Mouse (Mus musculus) kidney, postnatal 0 days (tissue): ENCODE results near the gene Cnot6l. TPM values are rescaled to one million over a fixed set of nuclear protein-coding genes. Genes with fewer than 3 reads are reported as not detected.

Experiments
- ATAC-seq: fragments of 200-750 bp; cut with Nextera tagmentation; replicated peaks from 2 replicates; pipeline ENCODE4 v1.8.0; 2017; ENCODE audit warnings: low read depth, moderate number of reproducible peaks, moderate TSS enrichment, moderate library complexity; ENCODE audit not compliant: low FRiP score
- DNase-seq: peaks from one replicate; pipeline ENCODE4 v3.0.0-alpha.2; 2016; ENCODE audit warnings: low spot score
- H3K27ac ChIP-seq: fragments of 300-500 bp; sonication (generic); 2 replicates; pipeline ENCODE4 v1.5.1; 2014; ENCODE audit warnings: mild to moderate bottlenecking
- H3K27me3 ChIP-seq: fragments of 300-500 bp; sonication (generic); 2 replicates; pipeline ENCODE4 v1.6.1; 2014; ENCODE audit warnings: low read length, mixed read lengths; ENCODE audit not compliant: insufficient read depth
- H3K36me3 ChIP-seq: fragments of 300-500 bp; sonication (generic); 2 replicates; pipeline ENCODE4 v1.6.1; 2014; ENCODE audit warnings: low read length, mixed read lengths; ENCODE audit not compliant: insufficient read depth
- H3K4me1 ChIP-seq: fragments of 300-500 bp; sonication (generic); replicated peaks from 2 replicates; pipeline ENCODE4 v1.6.1; 2014; ENCODE audit warnings: antibody characterized with exemption, low read length, mixed read lengths; ENCODE audit not compliant: insufficient read depth
- H3K4me2 ChIP-seq: fragments of 300-500 bp; sonication (generic); 2 replicates; pipeline ENCODE4 v1.6.1; 2014; ENCODE audit warnings: mild to moderate bottlenecking, low read length, moderate library complexity, mixed read lengths
- H3K4me3 ChIP-seq: fragments of 300-500 bp; sonication (generic); replicated peaks from 2 replicates; pipeline ENCODE4 v1.5.1; 2014; ENCODE audit warnings: low read depth, low read length
- H3K9ac ChIP-seq: fragments of 300-500 bp; sonication (generic); 2 replicates; pipeline ENCODE4 v1.6.1; 2014; ENCODE audit warnings: low read depth, low read length
- H3K9me3 ChIP-seq: fragments of 300-500 bp; sonication (generic); replicated peaks from 2 replicates; pipeline ENCODE4 v1.6.1; 2016; ENCODE audit warnings: low read length, inconsistent platforms, mixed read lengths
- CTCF ChIP-seq: IDR thresholded peaks from 2 replicates; pipeline ENCODE4 v1.5.1; 2016; ENCODE audit warnings: antibody characterized with exemption, low read depth, mild to moderate bottlenecking, moderate library complexity
- WGBS: fragments of 180-500 bp; shearing (Covaris S2); extraction: QIAGEN DNeasy Blood & Tissue Kit; methylation state at CpG from one replicate; pipeline ENCODE4 v1.1.7; 2014; 5-methylcytosine and 5-hydroxymethylcytosine counted together
- polyA plus RNA-seq: library from polyadenylated mRNA; unstranded; fragments of >200 nt; fragmentation: Nextera tagmentation; extraction: Ambion mirVana; gene quantifications from 2 replicates; pipeline ENCODE4 v1.2.1, GENCODE M21; 2015

Cnot6l gene
- polyA plus RNA-seq, 1 experiment from 2014 or later: 42.4 TPM

DNA sequence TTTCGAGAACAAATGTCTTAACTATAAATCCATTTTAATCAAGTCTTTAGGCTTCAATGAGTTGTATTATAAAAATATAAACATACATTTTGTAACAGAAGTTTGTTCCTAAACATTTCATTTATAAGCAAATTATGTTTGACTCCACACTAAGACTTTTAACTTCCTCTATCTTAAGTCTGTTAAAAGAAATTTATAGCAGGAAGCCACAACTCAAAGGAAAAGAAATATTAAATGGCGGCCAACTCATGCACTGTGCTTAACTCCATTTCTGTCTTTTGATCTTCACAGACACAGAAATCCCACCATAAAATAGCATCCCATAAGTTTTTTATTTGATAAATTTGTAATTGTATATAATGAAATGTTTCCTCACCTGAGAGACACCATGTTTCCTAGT, 33.3 kb downstream of the Cnot6l start:
- WGBS: 77% methylated on average over 2 of the region's 2 CpGs
- no peaks in the 10 kb centered on the region for H3K9me3 ChIP-seq
- ATAC-seq: no peak
- no peak overlapping the region for H3K9ac ChIP-seq
- H3K4me3 ChIP-seq: no peak overlapping the region
- H3K27me3 ChIP-seq: no peaks in the 10 kb centered on the region
- no peak overlapping the region for H3K4me2 ChIP-seq
- no peaks in the 10 kb centered on the region; the same call in 1 of the 2 replicates for H3K4me1 ChIP-seq
- H3K36me3 ChIP-seq: peaks cover 8% of the 10 kb centered on the region; the same call in 1 of the 2 replicates
- TF ChIP-seq CTCF: no peak
- no peak overlapping the region for H3K27ac ChIP-seq
- DNase-seq: peak; percentile 23

DNA sequence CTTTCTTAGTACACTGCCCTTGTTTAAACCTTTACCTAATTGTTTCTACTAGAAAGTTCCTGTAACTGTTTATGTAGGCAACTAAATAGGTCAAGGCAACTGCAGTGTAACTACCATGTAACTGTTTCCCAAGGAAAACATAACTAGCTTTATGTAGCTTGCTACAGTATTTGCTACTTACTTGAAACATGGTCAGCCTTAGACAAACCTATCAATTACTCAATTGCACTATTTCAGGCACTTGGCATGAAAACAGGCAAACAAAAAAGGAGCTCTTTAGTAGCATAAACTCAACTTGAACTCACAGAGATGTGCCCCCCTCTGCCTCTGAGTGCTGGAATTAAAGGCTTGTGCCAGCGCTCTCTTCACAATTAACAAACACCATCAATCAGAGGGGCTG, 37.1 kb downstream of the Cnot6l start:
- Histone ChIP-seq H3K4me3 (no peak overlapping the region), H3K27me3 (no peaks in the 10 kb centered on the region), H3K4me1 (no peaks in the 10 kb centered on the region), H3K27ac (no peak overlapping the region), H3K9me3 (no peaks in the 10 kb centered on the region), H3K9ac (no peak overlapping the region), H3K36me3 (peaks cover 7% of the 10 kb centered on the region; the same call in 1 of the 2 replicates), H3K4me2 (no peak overlapping the region)
- ATAC-seq: no peak
- DNase-seq: no peak
- 95% methylated on average over 1 of the region's 1 CpGs for WGBS
- no peak for TF ChIP-seq CTCF

DNA sequence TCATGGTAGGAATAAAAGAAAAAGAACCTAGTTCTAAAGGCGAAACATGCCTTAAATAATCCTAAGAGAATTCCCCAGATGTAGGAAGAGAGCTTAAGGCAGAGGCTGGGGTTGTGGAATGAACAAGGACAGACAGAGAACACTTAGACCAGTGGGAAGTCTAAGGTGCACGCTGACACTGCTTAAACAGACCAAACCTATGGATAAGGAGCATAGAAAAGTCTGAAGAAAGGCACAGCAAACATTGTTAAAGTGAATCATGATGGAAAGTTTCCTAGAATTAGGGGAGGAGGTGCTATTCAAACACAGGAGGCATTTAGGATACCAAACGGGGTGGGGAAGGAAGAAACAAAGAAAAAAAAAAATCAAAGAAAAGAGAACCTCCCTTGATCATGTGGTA, 49.0 kb downstream of the Cnot6l start:
- Histone ChIP-seq H3K4me1 (no peaks in the 10 kb centered on the region), H3K27me3 (no peaks in the 10 kb centered on the region), H3K36me3 (0 out of 2 replicates have a peak, but pooled peaks cover 5% of the 10 kb centered on the region), H3K27ac (no peak overlapping the region), H3K9ac (no peak overlapping the region), H3K9me3 (no peaks in the 10 kb centered on the region), H3K4me2 (no peak overlapping the region), H3K4me3 (no peak overlapping the region)
- no peak for TF ChIP-seq CTCF
- 70% methylated on average over 3 of the region's 3 CpGs for WGBS
- no peak for ATAC-seq
- no peak for DNase-seq

DNA sequence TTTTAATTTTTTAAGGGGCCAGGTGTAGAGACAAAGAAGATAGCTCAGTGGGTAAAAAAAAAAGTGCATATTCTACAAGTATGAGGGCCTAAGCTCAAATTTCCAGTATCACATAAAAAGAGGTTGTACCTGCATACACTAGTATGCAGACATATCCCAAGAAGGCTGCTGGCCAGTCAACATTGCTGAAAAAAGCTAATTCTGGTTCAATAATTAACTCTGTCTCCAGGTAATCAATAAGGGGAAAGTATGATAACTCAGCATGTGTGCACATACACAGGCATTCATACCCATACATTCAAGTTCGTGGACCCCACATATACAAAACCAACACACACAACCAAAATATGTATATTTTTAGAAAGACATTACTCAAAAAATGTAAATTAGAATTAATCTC, 59.3 kb downstream of the Cnot6l start:
- ATAC-seq (no peak), DNase-seq (no peak)
- no peak for TF ChIP-seq CTCF
- H3K4me1 ChIP-seq: no peaks in the 10 kb centered on the region
- 93% methylated on average over 1 of the region's 1 CpGs for WGBS
- H3K27ac ChIP-seq: no peak overlapping the region
- H3K9ac ChIP-seq: no peak overlapping the region
- no peak overlapping the region for H3K4me2 ChIP-seq
- H3K4me3 ChIP-seq: no peak overlapping the region
- H3K9me3 ChIP-seq: no peaks in the 10 kb centered on the region
- no peaks in the 10 kb centered on the region for H3K27me3 ChIP-seq
- no peaks in the 10 kb centered on the region for H3K36me3 ChIP-seq

GRCm38 (mm10) chr5:96091468-96091867, 72.5 kb downstream of the Cnot6l start:
- no peak for TF ChIP-seq CTCF
- Histone ChIP-seq H3K36me3 (no peaks in the 10 kb centered on the region), H3K27ac (no peak overlapping the region), H3K4me3 (no peak overlapping the region), H3K9me3 (no peaks in the 10 kb centered on the region), H3K4me1 (no peaks in the 10 kb centered on the region), H3K9ac (no peak overlapping the region), H3K27me3 (no peaks in the 10 kb centered on the region), H3K4me2 (no peak overlapping the region)
- WGBS: 89% methylated on average over 2 of the region's 2 CpGs
- no peak for DNase-seq
- ATAC-seq: no peak

DNA sequence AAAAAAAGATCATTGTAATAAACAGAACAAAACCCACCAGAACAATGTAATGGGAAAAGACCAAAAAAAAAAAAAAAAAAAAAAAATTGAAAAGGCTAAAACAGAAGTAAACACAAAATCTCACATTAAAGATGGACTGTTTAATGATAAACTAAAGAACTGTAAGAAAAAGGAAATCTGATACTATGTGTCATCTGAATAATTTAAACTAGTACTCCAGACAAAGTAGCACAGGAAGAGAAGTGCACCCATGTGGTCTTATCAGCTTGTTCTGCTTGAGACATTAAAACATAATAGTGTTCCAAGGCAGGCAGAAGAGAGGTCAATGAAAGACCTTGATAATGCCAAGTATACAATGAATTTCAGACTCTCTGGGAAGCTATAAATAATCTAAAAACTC, 78.6 kb downstream of the Cnot6l start:
- no peaks in the 10 kb centered on the region for H3K9me3 ChIP-seq
- DNase-seq: no peak
- TF ChIP-seq CTCF: no peak
- 0 out of 2 replicates have a peak, but pooled peaks cover 8% of the 10 kb centered on the region for H3K36me3 ChIP-seq
- ATAC-seq: no peak
- no peaks in the 10 kb centered on the region for H3K27me3 ChIP-seq
- no peak overlapping the region for H3K9ac ChIP-seq
- no peak overlapping the region for H3K4me2 ChIP-seq
- no peak overlapping the region for H3K27ac ChIP-seq
- no peak overlapping the region for H3K4me3 ChIP-seq
- H3K4me1 ChIP-seq: no peaks in the 10 kb centered on the region

- Histone ChIP-seq H3K27me3 (no peaks in the 10 kb centered on the region), H3K4me3 (no peak overlapping the region), H3K27ac (no peak overlapping the region), H3K9ac (no peak overlapping the region), H3K4me2 (no peak overlapping the region), H3K36me3 (peaks cover 16% of the 10 kb centered on the region; the same call in 1 of the 2 replicates), H3K4me1 (no peaks in the 10 kb centered on the region), H3K9me3 (no peaks in the 10 kb centered on the region)
- TF ChIP-seq CTCF: no peak
- ATAC-seq: no peak
- WGBS: 74% methylated on average over 1 of the region's 1 CpGs
- no peak for DNase-seq
These were observed 84.9 kb downstream of the Cnot6l start for GRCm38 (mm10) chr5:96079026-96079425.
